Mouse (Mus musculus) testis, adult 2 months (tissue): ENCODE measurements around the gene Mtnr1b.

Experiments used
- CTCF ChIP-seq: fragments of 200-500 bp; IDR thresholded peaks from 2 replicates; pipeline ENCODE4 v1.5.1; 2012; ENCODE audit warnings: low read depth, mild to moderate bottlenecking, inconsistent platforms, low read length, moderate library complexity; ENCODE audit not compliant: control insufficient read depth, insufficient read depth, insufficient replicate concordance
- POLR2A ChIP-seq: fragments of 200-500 bp; IDR thresholded peaks from 2 replicates; pipeline ENCODE4 v1.6.1; 2012; ENCODE audit warnings: low read depth, mild to moderate bottlenecking, inconsistent platforms, low read length, moderate library complexity; ENCODE audit not compliant: control insufficient read depth

- no peak for TF ChIP-seq CTCF
- no peak for TF ChIP-seq POLR2A
Measured at GRCm38 (mm10) chr9:15802413-15803027, 71.8 kb downstream of the Mtnr1b start.
